Mouse (Mus musculus) CH12.LX (cell line): ENCODE data around the gene Pde11a. TPM values are rescaled to one million over a fixed set of nuclear protein-coding genes. Genes with fewer than 3 reads are reported as not detected.

ENCODE experiments used
- DNase-seq: peaks from one replicate; pipeline ENCODE4 v3.0.0-alpha.2; 2013; ENCODE audit errors: extremely low read depth
- H3K27ac ChIP-seq: 2 replicates; pipeline ENCODE4 v1.5.1; 2012; ENCODE audit warnings: low read depth, mild to moderate bottlenecking, control low read depth, moderate library complexity; ENCODE audit not compliant: insufficient read depth
- H3K27me3 ChIP-seq: replicated peaks from 2 replicates; pipeline ENCODE3; 2012; ENCODE audit warnings: inconsistent platforms
- H3K36me3 ChIP-seq, 2 experiments: replicated peaks in 1 of 2; 2 replicates each; pipeline versions ENCODE3 to v1.6.1; 2012; ENCODE audit warnings: inconsistent platforms in 1 of 2, low read length in 1 of 2, mild to moderate bottlenecking in 1 of 2, mixed read lengths in 1 of 2, moderate library complexity in 1 of 2; ENCODE audit not compliant: control insufficient read depth in 1 of 2, insufficient read depth in 1 of 2
- H3K4me1 ChIP-seq, 2 experiments: 2 replicates each; pipeline ENCODE4 v1.6.1; 2012; ENCODE audit warnings: inconsistent platforms in 1 of 2, moderate library complexity in 1 of 2; ENCODE audit not compliant: insufficient read depth in 2 of 2, control insufficient read depth in 1 of 2
- H3K4me2 ChIP-seq: 2 replicates; pipeline ENCODE4 v1.6.1; 2012; ENCODE audit warnings: low read depth, mild to moderate bottlenecking, control low read depth; ENCODE audit not compliant: poor library complexity, insufficient read depth, severe bottlenecking
- H3K4me3 ChIP-seq, 3 experiments: fragments of 150-350 bp in 1 of 3; sonication (generic) in 1 of 3; replicated peaks in 1 of 3; 2 replicates each; pipeline versions ENCODE3 to v1.5.1; 2011 to 2012; ENCODE audit warnings: low read depth in 2 of 3, low read length in 2 of 3, mild to moderate bottlenecking in 2 of 3, moderate library complexity in 2 of 3, control low read depth in 1 of 3, improper control_type of control experiment in 1 of 3, inconsistent platforms in 1 of 3, mixed read lengths in 1 of 3; ENCODE audit not compliant: poor library complexity in 1 of 3
- H3K79me2 ChIP-seq: replicated peaks from 2 replicates; pipeline ENCODE4 v1.6.1; 2012; ENCODE audit warnings: mild to moderate bottlenecking, moderate library complexity; ENCODE audit not compliant: control insufficient read depth, poor library complexity, insufficient read depth, severe bottlenecking; ENCODE audit errors: extremely low read depth
- H3K9ac ChIP-seq: 2 replicates; pipeline ENCODE4 v1.6.1; 2012; ENCODE audit warnings: low read depth, mild to moderate bottlenecking, control low read depth, moderate library complexity; ENCODE audit not compliant: insufficient read depth
- H3K9me3 ChIP-seq: replicated peaks from 2 replicates; pipeline ENCODE3; 2012; ENCODE audit warnings: low read length, inconsistent platforms, mixed read lengths
- BHLHE40 ChIP-seq: IDR thresholded peaks from 2 replicates; pipeline ENCODE4 v1.6.1; 2011; ENCODE audit warnings: mild to moderate bottlenecking, low read depth, low read length, improper control_type of control experiment
- CHD1 ChIP-seq: IDR thresholded peaks from 2 replicates; pipeline ENCODE4 v1.6.1; 2012; ENCODE audit warnings: low read depth, low read length, improper control_type of control experiment, inconsistent platforms
- CTCF ChIP-seq, 2 experiments: IDR thresholded peaks in 1 of 2; conservative IDR thresholded peaks in 1 of 2; 2 replicates each; pipeline ENCODE4 v1.5.1; 2011 to 2012; ENCODE audit warnings: low read depth in 2 of 2, low read length in 2 of 2, improper control_type of control experiment in 1 of 2, inconsistent platforms in 1 of 2, mild to moderate bottlenecking in 1 of 2, moderate library complexity in 1 of 2
- EP300 ChIP-seq: IDR thresholded peaks from 2 replicates; pipeline ENCODE4 v1.6.1; 2011; ENCODE audit warnings: low read length, improper control_type of control experiment
- ETS1 ChIP-seq: conservative IDR thresholded peaks from 2 replicates; pipeline ENCODE4 v1.6.1; 2012; ENCODE audit warnings: low read depth, mild to moderate bottlenecking, inconsistent platforms, low read length, improper control_type of control experiment, moderate library complexity
- GABPA ChIP-seq: IDR thresholded peaks from 2 replicates; pipeline ENCODE4 v1.6.1; 2012; ENCODE audit warnings: low read depth, low read length, improper control_type of control experiment, inconsistent platforms; ENCODE audit not compliant: insufficient replicate concordance
- IRF4 ChIP-seq: IDR thresholded peaks from 2 replicates; pipeline ENCODE4 v1.6.1; 2014; ENCODE audit warnings: low read depth, mild to moderate bottlenecking, inconsistent platforms, low read length, improper control_type of control experiment
- JUN ChIP-seq: IDR thresholded peaks from 2 replicates; pipeline ENCODE4 v1.6.1; 2011; ENCODE audit warnings: low read depth, mild to moderate bottlenecking, low read length, improper control_type of control experiment, moderate library complexity; ENCODE audit not compliant: insufficient read depth
- KAT2A ChIP-seq: IDR thresholded peaks from 2 replicates; pipeline ENCODE4 v1.6.1; 2012; ENCODE audit warnings: low read length, improper control_type of control experiment, inconsistent platforms; ENCODE audit not compliant: insufficient replicate concordance
- MAFK ChIP-seq: IDR thresholded peaks from 2 replicates; pipeline ENCODE4 v1.6.1; 2011; ENCODE audit warnings: low read length, improper control_type of control experiment; ENCODE audit not compliant: insufficient replicate concordance
- MEF2A ChIP-seq: IDR thresholded peaks from 2 replicates; pipeline ENCODE4 v1.6.1; 2014; ENCODE audit warnings: low read depth, mild to moderate bottlenecking, inconsistent platforms, low read length, improper control_type of control experiment, borderline replicate concordance
- MXI1 ChIP-seq: IDR thresholded peaks from 2 replicates; pipeline ENCODE4 v1.6.1; 2011; ENCODE audit warnings: mild to moderate bottlenecking, low read depth, low read length, improper control_type of control experiment
- MYC ChIP-seq: IDR thresholded peaks from 2 replicates; pipeline ENCODE4 v1.6.1; 2011; ENCODE audit warnings: low read depth, mild to moderate bottlenecking, improper control_type of control experiment, low read length
- NRF1 ChIP-seq: IDR thresholded peaks from 2 replicates; pipeline ENCODE4 v1.6.1; 2014; ENCODE audit warnings: low read depth, mild to moderate bottlenecking, inconsistent platforms, low read length, improper control_type of control experiment, moderate library complexity
- PAX5 ChIP-seq: IDR thresholded peaks from 2 replicates; pipeline ENCODE4 v1.6.1; 2012; ENCODE audit warnings: low read length, inconsistent platforms, mixed read lengths
- POLR2A ChIP-seq: IDR thresholded peaks from 2 replicates; pipeline ENCODE4 v1.6.1; 2011; ENCODE audit warnings: low read depth, mild to moderate bottlenecking, improper control_type of control experiment, low read length
- POLR2AphosphoS2 ChIP-seq: IDR thresholded peaks from 2 replicates; pipeline ENCODE4 v1.6.1; 2011; ENCODE audit warnings: low read depth, low read length, improper control_type of control experiment
- RAD21 ChIP-seq: IDR thresholded peaks from 2 replicates; pipeline ENCODE4 v1.6.1; 2011; ENCODE audit warnings: low read depth, mild to moderate bottlenecking, low read length, improper control_type of control experiment, moderate library complexity
- RCOR1 ChIP-seq: conservative IDR thresholded peaks from 2 replicates; pipeline ENCODE4 v1.6.1; 2012; ENCODE audit warnings: low read depth, mild to moderate bottlenecking, inconsistent platforms, low read length, improper control_type of control experiment
- SIN3A ChIP-seq: IDR thresholded peaks from 2 replicates; pipeline ENCODE4 v1.6.1; 2012; ENCODE audit warnings: low read length, improper control_type of control experiment, inconsistent platforms
- TBP ChIP-seq: conservative IDR thresholded peaks from 2 replicates; pipeline ENCODE4 v1.6.1; 2011; ENCODE audit warnings: low read depth, low read length, improper control_type of control experiment
- TCF12 ChIP-seq: IDR thresholded peaks from 2 replicates; pipeline ENCODE4 v1.6.1; 2014; ENCODE audit warnings: low read depth, mild to moderate bottlenecking, inconsistent platforms, low read length, improper control_type of control experiment
- USF1 ChIP-seq: IDR thresholded peaks from 2 replicates; pipeline ENCODE4 v1.6.1; 2014; ENCODE audit warnings: low read depth, mild to moderate bottlenecking, inconsistent platforms, low read length, improper control_type of control experiment
- ZC3H11A ChIP-seq: IDR thresholded peaks from 2 replicates; pipeline ENCODE4 v1.6.1; 2012; ENCODE audit warnings: low read depth, mild to moderate bottlenecking, inconsistent platforms, low read length, improper control_type of control experiment
- ZKSCAN1 ChIP-seq: IDR thresholded peaks from 2 replicates; pipeline ENCODE4 v1.6.1; 2012; ENCODE audit warnings: low read depth, inconsistent platforms, low read length, improper control_type of control experiment, borderline replicate concordance
- ZMIZ1 ChIP-seq: IDR thresholded peaks from 2 replicates; pipeline ENCODE4 v1.6.1; 2012; ENCODE audit warnings: low read depth, mild to moderate bottlenecking, inconsistent platforms, low read length, improper control_type of control experiment
- ZNF384 ChIP-seq: IDR thresholded peaks from 2 replicates; pipeline ENCODE4 v1.6.1; 2012; ENCODE audit warnings: low read depth, low read length, improper control_type of control experiment, inconsistent platforms
- dilution Hi-C: fragments of 300-500 bp; cut with MboI; formaldehyde crosslinking; loops from 2 replicates; pipeline ENCODE4 v1.14.3; 2020; ENCODE audit warnings: low sequenced_read_pairs; ENCODE audit not compliant: extremely low pct_unique_long_range_greater_than_20kb, extremely low pct_ligation_motif_present
- in situ Hi-C: fragments of 300-500 bp; cut with MboI; formaldehyde crosslinking; loops from 3 replicates; pipeline ENCODE4 v1.14.3; 2019; ENCODE audit warnings: low sequenced_read_pairs, low pct_ligation_motif_present, low pct_unique_long_range_greater_than_20kb, mixed read lengths
- polyA plus RNA-seq: library from polyadenylated mRNA; unstranded; fragments of >175 nt; gene quantifications from 2 replicates; pipeline ENCODE4 v1.2.1, GENCODE M21; 2012; ENCODE audit warnings: low read depth; ENCODE audit not compliant: insufficient read length
- total RNA-seq, 2 experiments: library from RNA; depleted of rRNA; stranded (reverse); fragments of 300-350 nt in 1 of 2; fragments of >200 nt in 1 of 2; gene quantifications; 2 replicates each; pipeline ENCODE4 v1.2.3; 2012 to 2014

Pde11a gene
- total and polyA plus RNA-seq, 3 experiments: 0.14 to 0.38 (median 0.21) TPM

GRCm38 (mm10) chr2:76216146-76216545 lies 122.4 kb downstream of the Pde11a start:
- TF ChIP-seq CTCF (conservative IDR thresholded peaks at IDR 0.05 in 1 of 2, IDR thresholded peaks at IDR 0.05 in 1 of 2; ENCODE audit: low read depth in 2 of 2, low read length in 2 of 2) (peak; percentile 64 to 72), EP300 (no peak), RAD21 (peak; percentile 4)
- Histone ChIP-seq H3K9me3 (no peaks in the 10 kb centered on the region), H3K4me2 (peak overlapping the region; percentile 24; the same call in 1 of the 2 replicates), H3K79me2 (no peaks in the 10 kb centered on the region), H3K27me3 (peaks cover 2% of the 10 kb centered on the region), H3K9ac (no peak overlapping the region), H3K4me3 (no peak overlapping the region), H3K4me1 (peaks cover 6 to 29% of the 10 kb centered on the region in 2 experiments), H3K27ac (no peak overlapping the region), H3K36me3 (no peaks in the 10 kb centered on the region)
- peak; percentile 58 for DNase-seq
- in situ Hi-C loops: no loop called here
- dilution Hi-C loops: no loop called here

DNA sequence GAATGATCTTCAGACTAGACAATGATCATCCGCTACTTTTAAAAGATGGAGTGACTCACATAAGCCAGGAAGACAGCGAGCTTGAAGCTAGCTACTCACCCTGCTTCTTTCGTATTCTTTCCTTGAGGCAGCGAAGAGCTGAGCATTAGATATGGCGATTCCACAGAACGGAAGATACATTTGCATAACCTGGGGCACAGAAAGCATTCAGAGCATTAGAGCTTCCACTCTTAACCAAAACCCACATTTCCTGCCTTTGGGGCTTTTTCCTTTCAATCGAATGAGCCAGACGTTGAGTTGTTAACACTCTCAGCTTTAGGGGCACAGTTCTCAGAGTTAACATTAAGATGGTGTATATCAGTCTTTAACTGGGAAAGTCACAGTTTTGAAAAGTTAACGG lies 123.4 kb downstream of the Pde11a start:
- DNase-seq: peak; percentile 79
- TF ChIP-seq CHD1 (no peak), ZNF384 (no peak), IRF4 (no peak), ZMIZ1 (no peak), MAFK (no peak), ZC3H11A (no peak), TBP (no peak), TCF12 (no peak)
- H3K9ac ChIP-seq: no peak overlapping the region

GRCm38 (mm10) chr2:76185126-76185525 lies 153.4 kb downstream of the Pde11a start:
- no peak for DNase-seq
- H3K27me3 ChIP-seq: no peaks in the 10 kb centered on the region
- H3K4me1 ChIP-seq: no peaks in the 10 kb centered on the region
- dilution Hi-C loops: no loop called here
- no peaks in the 10 kb centered on the region for H3K9me3 ChIP-seq
- no peaks in the 10 kb centered on the region for H3K79me2 ChIP-seq
- H3K4me2 ChIP-seq: no peak overlapping the region
- H3K27ac ChIP-seq: no peak overlapping the region
- no peak overlapping the region for H3K4me3 ChIP-seq
- no peaks in the 10 kb centered on the region for H3K36me3 ChIP-seq
- no peak for TF ChIP-seq ZKSCAN1
- no peak for TF ChIP-seq KAT2A
- TF ChIP-seq BHLHE40: no peak
- no peak for TF ChIP-seq MYC
- no peak for TF ChIP-seq PAX5
- TF ChIP-seq ZMIZ1: no peak
- no peak for TF ChIP-seq POLR2AphosphoS2
- no peak for TF ChIP-seq NRF1
- TF ChIP-seq JUN: no peak
- TF ChIP-seq RCOR1: no peak
- no peak for TF ChIP-seq GABPA
- TF ChIP-seq IRF4: no peak
- TF ChIP-seq SIN3A: no peak
- TF ChIP-seq ETS1: no peak
- TF ChIP-seq CTCF (conservative IDR thresholded peaks at IDR 0.05 in 1 of 2, IDR thresholded peaks at IDR 0.05 in 1 of 2; ENCODE audit: low read depth in 2 of 2, low read length in 2 of 2): no peak
- TF ChIP-seq POLR2A: no peak
- no peak for TF ChIP-seq TBP
- no peak for TF ChIP-seq MXI1
- TF ChIP-seq USF1: no peak
- TF ChIP-seq MEF2A: no peak
- in situ Hi-C loops: no loop called here
- no peak overlapping the region for H3K9ac ChIP-seq

More for the DNA sequence above, 123.4 kb downstream of the Pde11a start:
- Histone ChIP-seq H3K4me2 (peak overlapping the region; percentile 24), H3K4me3 (peak overlapping the region in 1 of 3 experiments; percentile 12), H3K4me1 (peaks cover 6 to 31% of the 10 kb centered on the region in 2 experiments), H3K36me3 (no peaks in the 10 kb centered on the region), H3K9me3 (no peaks in the 10 kb centered on the region), H3K79me2 (no peaks in the 10 kb centered on the region), H3K27me3 (peaks cover 2% of the 10 kb centered on the region), H3K27ac (no peak overlapping the region)
- dilution Hi-C loops (no loop called here), in situ Hi-C loops (no loop called here)
